Mouse (Mus musculus) kidney, postnatal 10 days (tissue): Measurements from ENCODE around the gene Poc1b.

ENCODE experiments used
- DNase-seq: peaks from one replicate; pipeline ENCODE4 v3.0.0; 2021; ENCODE audit warnings: mixed read lengths

Gene Poc1b

DNA sequence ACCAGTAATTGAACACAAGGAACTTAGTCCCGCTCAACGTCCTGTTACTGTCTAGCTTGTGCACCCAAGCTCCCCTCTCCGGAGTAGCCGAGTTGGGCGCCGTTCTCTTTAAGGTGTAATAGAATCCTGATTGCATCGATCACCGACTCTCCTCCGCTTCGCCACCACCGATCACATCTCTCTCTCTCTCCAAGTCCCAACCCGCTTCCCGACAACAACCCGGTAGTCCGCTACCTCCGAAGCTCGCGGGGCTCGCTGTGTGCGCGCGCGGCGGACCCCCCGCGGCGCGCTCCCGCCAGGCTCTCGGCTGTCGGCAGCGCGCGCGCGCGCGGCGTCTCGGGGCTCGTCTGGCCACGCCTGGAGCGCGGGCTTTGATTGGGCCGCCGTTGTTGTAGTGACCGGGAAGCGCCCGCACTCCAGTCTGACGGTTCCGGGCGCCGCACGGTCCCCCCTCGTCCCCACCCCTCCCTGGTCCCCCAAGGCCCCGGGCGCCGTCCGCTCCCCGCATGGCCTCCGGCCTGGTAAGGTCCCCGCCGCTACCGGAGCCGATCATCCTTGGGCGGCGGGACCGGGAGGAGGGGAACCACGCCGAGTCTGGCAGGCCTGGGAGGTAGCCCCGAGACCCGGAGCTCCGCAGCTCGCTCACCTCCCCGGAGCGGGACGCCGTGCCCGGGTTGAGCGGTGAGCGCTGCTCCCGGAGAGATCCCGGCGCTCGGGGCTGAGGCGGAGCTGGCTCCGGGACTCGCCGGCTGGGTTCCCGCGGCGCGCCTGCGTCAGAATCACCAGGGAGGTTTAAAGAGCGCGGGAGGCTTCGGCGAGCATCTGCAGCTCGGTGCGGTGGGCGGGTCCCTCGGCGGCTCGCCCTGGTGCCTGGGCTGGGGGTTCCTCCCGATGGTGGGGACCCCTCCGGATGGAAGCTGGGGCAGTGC, at the start of gene Poc1b:
Gene Poc1b, plus strand, starts transcription at position 334 of the 929 bp plus-strand sequence.
- DNase-seq, result peak; percentile 93

DNA sequence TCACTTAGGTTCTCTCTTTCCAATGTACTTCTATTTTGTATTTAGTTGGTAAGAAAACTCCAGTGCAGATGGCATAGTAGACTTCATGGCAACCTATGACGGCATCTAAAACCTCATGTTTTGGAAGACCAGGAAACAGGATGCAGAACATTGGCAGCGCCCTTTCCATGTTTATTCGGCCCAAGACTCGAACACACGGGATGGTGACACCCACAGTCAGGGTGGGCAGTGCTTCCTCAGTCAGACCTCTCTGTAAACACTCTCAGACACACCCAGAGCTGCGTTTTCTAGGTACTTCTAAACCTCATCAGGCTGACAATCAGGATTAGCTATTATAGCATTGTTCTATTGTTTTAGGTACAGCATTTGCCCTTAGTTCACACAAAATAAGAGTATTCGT, 46.2 kb upstream of the Poc1b start:
- DNase-seq, result no peak

DNA sequence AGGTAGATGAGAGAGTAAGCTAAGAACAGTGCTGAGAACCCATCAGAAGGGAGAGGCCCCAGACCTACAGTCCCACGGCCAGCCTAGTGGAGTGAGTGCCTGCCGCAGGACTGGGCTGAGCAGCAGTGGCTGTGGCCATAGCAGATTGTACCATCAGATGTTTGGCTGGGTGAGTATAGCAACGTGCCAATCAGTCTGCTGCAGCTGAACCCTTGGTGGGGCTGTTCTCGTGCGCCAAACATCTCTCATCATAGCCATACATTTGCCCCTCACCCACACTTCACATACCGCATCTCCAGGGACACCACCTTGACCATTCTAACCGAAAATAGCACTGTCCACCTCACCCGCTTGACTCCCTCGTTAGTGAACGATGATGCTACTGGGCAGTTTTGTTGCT, 45.4 kb upstream of the Poc1b start:
- DNase-seq, result no peak

DNA sequence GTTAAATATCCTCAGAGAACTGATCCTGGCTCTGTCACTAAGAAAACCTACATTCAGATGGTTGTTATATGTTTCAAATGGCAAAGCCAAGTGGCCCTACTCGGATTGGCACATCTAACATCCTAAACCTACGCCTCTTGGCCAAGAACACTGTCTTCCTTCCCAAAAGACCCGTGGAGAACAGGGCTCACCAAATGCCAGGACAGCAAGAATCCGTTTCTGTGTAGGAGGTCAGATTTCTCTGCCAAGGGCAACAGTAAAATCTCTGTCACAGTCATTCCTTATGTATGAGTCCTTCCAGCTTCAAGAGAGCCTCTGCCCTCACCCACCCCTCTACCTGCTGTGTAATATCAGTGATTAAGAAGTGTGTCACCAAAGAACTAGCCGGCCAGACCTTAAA, 44.3 kb upstream of the Poc1b start:
- no peak for DNase-seq

DNA sequence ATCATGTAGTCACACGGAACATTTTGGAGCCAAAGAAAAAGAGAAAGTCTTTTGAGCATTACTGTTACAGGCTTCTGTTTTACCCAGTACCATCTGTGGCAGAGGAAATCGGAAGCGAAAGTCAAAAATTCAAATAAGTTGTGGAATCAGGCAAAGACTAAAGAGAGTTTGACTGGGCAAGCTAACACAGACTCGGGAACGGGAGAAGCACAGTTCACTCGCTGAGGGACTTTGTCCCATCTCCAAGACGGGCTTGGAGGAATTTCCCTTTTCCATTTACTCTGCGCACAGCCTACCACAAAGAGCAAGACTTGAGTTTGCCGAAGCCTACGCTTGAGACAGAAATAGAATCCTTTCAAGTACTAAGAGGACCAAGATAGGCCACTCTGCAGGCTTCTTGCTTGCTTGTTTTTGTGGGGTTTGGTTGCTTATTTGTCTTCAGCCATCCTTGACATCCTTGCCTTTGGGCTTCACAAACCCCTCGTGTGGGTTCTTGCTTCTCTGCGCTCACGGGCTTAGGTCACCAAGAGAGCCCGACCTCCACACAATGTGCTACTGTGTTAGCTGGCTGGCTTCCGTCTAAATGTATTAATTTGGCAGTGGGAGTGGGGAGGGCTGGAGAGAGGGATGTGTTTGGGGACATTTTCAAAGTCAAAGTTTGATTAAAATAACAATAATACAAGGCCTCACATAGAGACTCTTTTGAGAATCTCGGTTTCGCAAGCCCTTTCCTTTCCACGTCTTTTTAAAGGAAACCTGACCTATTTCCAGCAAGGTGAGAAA, 30.5 kb upstream of the Poc1b start:
- DNase-seq, result no peak

DNA sequence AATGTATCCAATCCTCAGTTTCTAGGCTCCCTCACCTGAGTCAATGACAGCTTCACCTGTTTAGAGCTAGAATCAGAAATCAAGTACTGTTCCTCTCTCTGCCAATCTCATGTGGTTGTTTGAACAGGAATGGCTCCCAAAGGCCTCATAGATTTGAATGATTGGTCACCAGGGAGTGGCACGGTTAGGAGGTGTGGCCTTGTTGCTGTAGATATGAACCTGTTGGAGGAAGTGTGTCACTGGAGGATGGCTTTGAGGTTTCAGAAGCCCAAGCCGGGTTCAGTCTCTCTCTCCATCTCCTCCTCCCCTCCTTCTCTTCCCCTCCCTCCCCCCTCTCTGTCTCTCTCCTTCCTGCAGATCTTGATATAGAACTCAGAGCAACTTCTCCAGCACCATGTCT, 28.2 kb upstream of the Poc1b start:
- DNase-seq, result no peak

DNA sequence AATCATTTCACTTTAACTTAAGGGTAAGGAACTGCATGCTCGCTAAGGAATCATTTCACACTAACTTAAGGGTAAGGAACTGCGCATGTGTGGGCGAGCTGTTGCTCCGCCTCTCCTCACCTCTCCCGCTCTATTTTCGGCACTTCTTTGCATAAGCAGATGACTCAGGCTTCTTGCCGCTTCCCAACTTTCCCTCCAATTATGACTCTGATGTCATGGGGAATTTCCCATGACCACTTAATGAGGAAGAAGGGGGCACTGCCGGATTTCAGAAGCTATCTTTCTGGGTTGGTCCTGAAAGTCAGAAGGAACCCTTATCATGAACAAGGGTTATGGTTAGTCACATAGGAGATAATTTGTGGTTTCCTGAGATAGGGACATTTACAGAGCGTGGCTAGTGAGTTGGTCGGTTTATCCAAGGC, 25.3 kb upstream of the Poc1b start:
- no peak for DNase-seq

DNA sequence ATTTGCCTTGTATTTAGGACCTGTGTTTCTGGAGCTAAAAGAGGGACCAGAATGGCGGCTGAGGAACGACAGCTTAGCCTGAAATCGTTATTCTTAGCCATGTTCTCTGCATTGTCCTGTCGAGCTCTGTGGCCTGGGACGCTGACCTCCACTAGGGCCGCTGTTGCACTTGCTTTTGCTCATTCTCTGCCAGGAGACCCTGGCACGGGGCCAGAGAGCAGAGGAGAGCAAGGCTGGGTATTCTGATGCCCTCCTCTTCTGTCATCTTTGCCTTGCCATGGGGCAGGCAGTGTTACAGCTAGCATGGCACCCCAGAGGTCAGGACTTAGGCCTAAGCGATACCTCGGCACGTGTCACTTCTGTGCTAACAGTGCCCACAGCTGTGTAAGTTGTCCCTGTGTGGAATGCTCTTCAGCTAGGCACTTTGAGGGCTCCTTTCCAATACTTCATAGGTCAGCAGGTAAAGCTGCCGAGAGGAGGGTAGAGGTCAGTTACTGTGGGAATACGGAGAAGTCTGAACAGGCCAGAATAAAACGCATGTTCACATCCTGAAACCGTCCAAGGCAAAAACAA, 23.3 kb upstream of the Poc1b start:
- DNase-seq, result peak; percentile 59

DNA sequence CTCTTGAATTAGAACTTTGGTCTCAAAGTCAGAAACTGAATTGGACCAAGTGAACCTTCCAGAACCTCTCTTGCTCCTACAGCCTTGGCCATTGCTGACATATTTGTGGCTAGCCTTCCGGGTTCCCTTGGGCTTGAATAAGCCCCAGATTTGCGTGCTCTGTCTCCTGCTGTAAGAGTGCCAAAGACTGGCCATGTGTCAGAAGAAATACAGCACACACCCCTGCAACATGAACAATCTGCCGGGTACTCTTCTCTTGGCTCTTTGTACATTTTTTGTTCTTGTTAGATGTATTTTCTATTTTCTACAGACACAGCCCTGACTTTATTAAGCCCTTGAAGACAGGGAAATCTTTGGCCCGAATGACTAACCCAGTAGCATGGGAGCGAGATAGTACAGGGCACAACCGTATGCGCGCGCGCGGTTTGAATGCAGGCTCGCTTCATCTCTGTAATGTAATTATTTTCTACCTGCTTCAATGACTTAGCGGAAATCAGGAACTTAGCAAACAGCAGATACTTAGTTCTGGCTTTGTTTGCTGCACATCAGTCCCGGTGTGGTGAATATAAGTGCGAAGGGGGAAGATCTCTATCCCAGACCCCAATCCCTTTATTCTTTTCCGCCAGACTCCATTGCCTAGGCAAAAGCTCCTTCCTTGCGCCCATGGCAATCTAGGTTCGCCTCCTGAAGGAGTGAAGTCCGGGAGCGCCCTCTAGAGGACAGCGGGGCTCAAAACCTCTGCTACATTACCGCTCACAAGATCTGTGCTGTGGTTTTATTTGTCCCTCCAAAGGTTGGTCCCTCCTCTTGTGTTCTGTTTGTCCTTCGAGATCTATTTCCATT, 22.2 kb upstream of the Poc1b start:
- DNase-seq, result peak; percentile 94

DNA sequence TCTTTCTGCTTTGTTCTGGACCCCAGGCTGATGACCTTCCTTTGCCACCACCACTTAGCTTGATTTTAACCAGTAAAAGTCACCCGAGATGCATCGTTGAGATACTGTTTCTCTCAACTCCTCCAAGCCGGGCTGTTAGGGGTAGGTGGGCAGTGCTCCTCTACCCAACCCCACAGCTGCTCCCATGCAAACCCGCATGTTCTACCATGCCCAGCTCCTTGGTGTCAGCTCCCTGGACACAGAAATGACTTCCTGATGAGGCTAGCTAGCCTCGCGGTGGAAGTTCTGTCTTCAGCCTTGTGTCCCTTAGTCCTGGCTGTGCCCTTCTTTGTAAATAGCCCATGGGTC, 21.6 kb upstream of the Poc1b start:
- no peak for DNase-seq

DNA sequence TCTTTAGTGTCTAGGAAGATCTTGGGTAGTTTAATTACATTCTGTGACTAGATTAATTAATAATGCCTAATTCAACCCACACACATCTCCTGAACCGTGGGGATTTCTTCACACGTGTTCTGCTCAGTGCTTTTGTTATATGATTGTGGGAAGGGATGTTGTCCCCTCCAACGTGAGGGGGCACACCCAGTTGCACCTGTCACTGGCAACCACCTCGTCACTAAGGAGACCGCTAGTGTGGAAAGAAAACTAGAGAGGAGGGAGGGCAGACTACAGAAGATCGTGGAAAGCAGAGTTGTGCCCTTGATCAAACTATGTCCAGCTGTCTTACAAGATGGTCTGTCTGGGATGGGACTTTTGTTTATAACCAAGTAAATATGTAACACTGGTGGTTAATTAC, 20.8 kb upstream of the Poc1b start:
- DNase-seq, result no peak

DNA sequence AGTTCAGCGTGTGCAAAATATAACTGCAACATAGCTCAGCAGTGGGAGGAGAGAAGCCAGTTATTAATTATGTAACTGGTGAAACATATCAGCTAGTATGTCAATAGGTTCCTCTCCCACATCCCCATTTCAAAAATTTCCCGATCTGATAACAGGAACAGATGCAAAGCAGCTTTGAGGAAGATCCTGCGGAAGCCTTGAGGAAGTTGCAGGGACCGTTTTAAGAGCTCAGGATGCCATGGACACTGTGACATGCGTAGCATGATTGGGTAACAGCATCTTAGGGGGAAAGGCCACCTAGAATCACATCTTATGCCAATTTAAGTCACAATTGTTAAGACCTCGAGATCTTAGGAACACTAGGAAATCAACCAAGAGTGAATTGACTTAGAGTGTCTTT, 16.9 kb upstream of the Poc1b start:
- DNase-seq, result no peak

DNA sequence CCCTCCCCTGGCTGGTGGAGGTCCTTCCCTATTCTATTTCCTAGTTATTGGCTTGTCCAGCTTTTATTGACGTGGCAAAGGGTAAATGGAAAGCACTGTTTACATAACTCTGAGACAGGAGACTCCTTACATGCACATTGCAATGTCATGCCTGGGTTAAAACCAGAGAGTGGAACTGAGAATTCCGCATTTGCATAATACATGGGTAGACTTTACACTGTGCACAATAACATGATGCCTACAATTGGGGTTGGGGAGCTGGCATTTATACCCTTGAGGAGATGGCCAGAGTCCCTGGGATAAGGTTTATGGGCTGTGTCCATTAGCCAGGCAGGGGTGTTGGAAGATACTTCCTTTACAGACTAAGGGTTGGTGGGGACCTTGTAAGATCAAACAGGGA, 13.5 kb upstream of the Poc1b start:
- no peak for DNase-seq

DNA sequence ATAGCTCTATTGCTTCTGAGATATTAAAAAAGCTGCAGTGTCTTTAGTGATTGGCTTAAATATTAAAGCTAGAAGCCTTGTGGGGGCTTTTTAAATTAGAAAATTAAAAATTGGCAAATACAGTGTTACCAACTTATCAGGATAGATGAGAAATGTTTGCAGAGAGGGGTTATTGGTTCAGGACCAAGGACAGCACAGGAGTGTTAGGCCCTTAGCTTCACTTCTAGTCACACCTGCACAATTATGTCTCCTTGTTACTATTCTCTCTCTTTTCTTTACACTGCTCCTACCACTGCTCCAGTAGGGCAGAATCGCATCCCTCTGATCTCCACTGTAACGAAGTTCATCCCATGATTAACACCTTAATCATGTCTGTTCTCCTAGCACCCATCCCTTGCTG, 11.7 kb upstream of the Poc1b start:
- no peak for DNase-seq

DNA sequence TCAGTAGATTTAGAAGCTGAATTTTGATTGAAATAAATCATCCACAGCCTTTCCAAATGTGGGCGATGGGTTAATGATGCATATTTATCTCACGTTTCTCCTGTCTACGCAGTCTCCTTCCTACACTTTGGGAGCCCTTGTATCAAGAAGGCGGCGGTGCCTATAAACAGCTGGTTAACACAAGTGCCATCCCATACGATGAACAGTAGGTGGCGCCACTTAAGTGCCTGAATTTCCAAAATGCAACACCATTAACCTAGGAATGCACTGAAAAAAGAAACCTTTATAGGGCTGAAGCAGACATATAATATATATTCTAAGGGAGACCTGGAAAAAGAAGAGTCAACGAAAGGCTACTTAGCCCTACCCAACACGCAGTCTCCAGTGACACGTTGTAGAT, 9.5 kb upstream of the Poc1b start:
- peak; percentile 57 for DNase-seq

DNA sequence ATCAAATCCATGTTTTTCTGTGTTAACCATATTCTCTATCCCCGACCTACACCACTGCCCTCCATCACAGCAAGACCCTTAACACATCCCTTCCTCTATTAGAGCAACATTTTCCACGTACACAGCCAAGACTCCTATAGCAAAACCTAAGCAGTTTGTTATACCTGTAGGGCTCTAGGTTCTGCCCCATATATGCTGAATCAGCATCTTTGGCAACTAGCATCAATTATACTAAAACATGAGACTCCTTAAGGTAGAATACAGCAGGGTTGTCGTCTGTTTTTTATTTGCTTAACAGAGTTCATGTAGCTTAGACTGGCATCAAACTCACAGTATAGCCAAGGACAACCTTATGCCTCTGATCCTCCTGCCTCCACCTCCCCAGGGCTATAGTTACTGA, 1.3 kb upstream of the Poc1b start:
- DNase-seq, result no peak

DNA sequence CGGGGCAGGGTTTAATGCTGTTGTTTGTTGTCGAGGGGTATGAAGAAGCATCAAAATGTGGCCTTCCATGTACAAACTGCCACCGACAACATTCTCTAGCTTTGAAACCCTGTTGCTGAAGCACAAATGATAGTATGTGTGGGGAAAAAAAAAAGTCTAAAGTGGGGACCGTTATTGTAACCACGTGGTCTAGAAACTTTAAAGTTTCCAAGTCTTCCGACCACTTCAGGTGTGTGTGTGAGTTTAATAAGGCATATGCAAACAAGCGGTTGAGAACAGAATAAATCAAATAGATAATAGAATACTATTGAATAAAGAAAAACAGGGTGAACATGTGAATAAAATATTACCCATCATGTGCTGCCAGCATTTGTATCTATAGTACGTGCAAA, 529 bp upstream of the Poc1b start:
- no peak for DNase-seq

DNA sequence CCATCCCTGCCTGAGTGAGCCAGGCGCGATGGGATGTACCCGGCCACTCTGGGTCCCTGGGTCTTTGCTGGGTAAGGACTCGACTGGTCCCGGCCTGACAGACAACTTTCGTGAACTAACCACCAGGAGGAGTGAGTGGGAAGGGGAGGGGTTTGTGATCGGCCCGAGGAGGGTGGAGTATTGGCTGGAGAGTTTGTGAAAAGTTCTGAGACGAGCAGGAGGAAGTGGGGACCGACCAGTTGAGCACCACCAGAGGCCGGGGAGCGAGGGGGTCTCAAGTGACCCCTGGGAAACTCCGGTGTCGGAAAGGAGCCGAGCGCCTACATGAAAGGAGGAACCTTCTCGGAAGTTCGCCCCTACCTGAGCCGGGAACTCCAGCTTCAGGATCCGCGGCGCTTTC, 1.1 kb downstream of the Poc1b start, which contains the start of gene Galnt4:
Gene Galnt4, plus strand, starts transcription at position 196 of the 400 bp plus-strand sequence.
- DNase-seq, result peak; percentile 85

DNA sequence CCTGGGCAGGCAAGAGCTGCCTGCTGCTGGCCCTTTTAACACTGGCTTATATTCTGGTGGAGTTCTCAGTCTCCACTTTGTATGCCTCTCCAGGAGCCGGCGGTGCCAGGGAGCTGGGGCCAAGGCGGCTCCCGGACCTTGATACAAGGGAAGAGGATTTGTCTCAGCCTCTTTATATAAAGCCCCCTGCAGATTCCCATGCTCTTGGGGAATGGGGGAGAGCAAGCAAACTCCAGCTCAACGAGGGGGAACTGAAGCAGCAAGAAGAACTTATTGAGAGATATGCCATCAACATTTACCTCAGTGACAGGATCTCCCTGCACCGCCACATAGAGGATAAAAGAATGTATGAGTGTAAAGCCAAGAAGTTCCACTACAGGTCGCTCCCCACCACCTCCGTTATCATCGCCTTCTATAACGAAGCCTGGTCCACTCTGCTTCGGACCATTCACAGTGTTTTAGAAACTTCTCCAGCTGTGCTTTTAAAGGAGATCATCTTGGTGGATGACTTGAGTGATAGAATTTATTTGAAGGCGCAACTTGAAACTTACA, 1.7 kb downstream of the Poc1b start:
- DNase-seq, result no peak

DNA sequence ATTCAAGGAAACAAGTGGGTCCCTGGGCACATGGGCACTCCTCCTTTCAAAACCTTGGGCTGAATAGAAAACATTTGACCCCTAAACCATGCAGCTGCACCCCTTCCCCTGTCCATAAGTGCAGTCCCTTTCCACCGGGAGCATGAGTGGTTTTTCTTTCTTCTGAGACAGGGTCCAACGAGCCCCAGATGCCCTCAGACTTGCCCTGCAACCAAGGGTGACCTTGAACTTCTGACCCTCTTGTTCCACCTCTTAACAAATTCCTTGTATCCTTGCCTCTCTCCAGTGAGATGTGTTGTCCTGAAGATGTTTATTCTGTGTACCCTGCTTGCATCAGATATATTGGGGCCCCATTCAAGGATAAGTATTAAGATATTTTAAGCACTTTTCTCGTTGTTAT, 6.7 kb downstream of the Poc1b start:
- DNase-seq, result no peak

DNA sequence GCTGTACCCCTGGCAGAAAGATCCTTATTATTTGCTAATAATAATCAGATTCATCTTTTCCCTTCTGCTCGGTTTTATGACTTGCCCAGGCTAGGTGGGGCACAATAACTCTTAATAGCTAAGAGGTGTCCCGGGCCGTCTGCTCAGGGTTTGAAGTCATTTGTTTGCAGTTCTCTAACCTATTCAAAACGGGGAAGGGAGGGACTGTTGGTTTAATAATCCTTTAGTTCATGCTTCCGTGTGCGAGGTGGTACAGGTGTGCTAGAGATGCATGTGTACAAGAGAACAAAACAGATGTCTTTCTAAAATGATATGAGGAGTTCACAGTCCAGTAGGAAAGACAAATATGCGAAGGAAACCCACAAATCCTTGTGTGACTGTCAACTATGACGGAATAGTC, 7.5 kb downstream of the Poc1b start:
- no peak for DNase-seq

DNA sequence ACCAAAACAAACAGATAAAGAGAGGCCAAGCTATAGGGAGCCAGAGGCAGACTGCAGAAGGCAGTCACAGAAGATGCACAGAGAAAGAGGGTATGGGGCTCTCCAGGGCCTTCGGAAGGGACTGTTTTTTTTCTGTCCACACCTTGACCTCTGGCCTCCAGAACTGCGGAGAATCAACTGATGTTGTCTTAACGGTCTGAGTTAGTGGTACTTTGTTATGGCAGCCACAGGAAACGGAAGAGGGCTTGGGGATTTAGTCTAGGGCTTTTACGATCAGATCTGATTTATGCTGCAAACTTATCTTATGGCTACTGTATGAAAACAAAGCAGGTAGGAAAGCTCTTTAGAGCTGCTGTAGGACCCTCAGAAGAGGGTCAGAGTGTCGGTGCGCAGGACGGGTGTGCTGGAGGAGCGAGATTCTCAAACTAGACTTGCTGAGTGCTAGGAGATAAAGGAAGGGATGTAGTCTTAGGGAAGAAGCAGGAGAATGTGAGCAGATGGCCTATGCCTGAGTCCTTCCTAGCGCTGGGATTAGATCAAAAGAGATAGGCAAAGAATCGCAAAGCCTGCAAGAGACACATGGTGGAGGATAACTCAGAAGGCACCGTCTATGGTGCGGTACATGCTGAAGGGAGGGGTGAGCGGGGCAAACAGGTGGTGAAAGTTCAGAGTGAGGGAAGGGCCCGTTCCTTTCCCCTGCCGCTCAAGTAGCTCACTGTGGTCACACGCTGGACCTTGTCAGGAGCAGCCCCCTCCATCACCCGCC, 8.8 kb downstream of the Poc1b start:
- DNase-seq, result no peak
